Mouse (Mus musculus): ENCODE data around the gene 4921504E06Rik.

GRCm38 (mm10) chr2:19579846-19580245, 26.1 kb upstream of the 4921504E06Rik start:
- no peak for TF ChIP-seq CTCF (IDR thresholded peaks at IDR 0.05; ENCODE audit: borderline replicate concordance, control insufficient read depth, extremely low read depth, insufficient read depth, low read length, poor library complexity)
- TF ChIP-seq POLR2A (IDR thresholded peaks at IDR 0.05; ENCODE audit: control insufficient read depth, extremely low read depth, insufficient read depth, low read length, poor library complexity), result no peak
